Mouse (Mus musculus): ENCODE results near the gene Fam189a1. TPM values are rescaled to one million over a fixed set of nuclear protein-coding genes. Genes with fewer than 3 reads are reported as not detected.

The Fam189a1 gene
- polyA plus RNA-seq, 1 experiment from 2014 or later = 0.54 TPM

DNA sequence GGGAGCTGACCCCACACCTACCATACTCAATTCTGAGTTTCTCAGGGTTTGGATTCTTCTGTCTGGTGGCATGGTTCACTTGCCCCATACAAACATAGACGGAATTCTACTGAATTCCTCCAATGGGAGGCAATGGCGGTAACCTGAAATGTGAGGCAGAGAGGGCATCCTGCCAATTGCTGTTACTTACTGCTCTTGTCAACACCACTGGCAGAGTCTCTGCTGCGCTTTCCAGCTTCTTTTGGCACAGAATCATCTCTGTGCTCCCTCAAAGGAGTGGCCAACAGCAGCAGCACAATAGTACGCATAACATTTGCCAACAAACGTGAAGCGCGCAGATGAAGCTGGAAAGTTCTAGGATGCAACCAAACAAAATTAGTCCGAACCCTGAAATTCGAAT lies 266.5 kb downstream of the Fam189a1 start:
- Histone ChIP-seq H3K9me3 (ENCODE audit: control insufficient read depth, low read depth, low read length) (no peaks in the 10 kb centered on the region), H3K27me3 (ENCODE audit: control insufficient read depth, insufficient read depth, low read length) (no peaks in the 10 kb centered on the region), H3K9ac (replicated peaks; ENCODE audit: low read depth, low read length) (no peak overlapping the region), H3K4me1 (ENCODE audit: control insufficient read depth, insufficient read depth, low read length) (no peaks in the 10 kb centered on the region), H3K4me3 (ENCODE audit: low read depth, low read length) (no peak overlapping the region), H3K36me3 (ENCODE audit: control insufficient read depth, insufficient read depth, low read length) (no peaks in the 10 kb centered on the region), H3K27ac (ENCODE audit: low read length) (no peak overlapping the region), H3K4me2 (replicated peaks; ENCODE audit: low read depth, low read length) (no peak overlapping the region)
- no peak for ATAC-seq (ENCODE audit: insufficient number of reproducible peaks, insufficient read depth, low FRiP score, low read depth)
- 84% methylated on average over 9 of the region's 9 CpGs for WGBS

DNA sequence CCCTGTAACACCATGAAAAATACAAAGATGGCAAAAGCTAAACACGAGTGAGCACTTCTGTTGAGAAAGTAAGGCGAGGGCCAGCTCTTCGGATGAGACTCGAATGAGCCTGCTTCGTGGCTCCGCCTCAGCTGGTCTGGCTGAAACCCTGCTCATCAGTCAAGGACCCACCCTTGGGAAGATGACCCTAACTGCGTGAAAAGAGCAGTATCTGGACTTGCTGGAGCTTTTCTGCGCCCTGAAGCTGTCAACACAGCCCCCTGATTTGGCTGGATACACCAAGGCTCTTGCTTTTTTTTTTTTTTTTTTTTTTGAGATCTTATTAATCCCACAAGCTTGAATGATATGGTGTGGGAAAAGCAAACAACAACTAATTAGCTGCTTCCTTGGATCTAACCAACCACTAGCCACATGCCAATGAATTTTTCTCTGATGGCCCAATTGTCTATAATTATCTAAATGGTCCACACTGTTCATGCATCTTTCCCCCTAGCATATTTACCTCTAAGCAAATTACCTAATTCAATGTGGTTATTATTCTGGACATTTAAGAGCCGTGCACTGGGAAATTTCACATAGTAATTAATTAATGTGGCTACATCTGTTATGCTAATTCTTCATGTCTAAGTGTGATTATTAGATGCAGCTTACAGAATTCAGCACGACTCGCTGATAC lies 272.0 kb downstream of the Fam189a1 start:
- no peak overlapping the region for H3K4me3 ChIP-seq (ENCODE audit: low read depth, low read length)
- no peaks in the 10 kb centered on the region for H3K36me3 ChIP-seq (ENCODE audit: control insufficient read depth, insufficient read depth, low read length)

DNA sequence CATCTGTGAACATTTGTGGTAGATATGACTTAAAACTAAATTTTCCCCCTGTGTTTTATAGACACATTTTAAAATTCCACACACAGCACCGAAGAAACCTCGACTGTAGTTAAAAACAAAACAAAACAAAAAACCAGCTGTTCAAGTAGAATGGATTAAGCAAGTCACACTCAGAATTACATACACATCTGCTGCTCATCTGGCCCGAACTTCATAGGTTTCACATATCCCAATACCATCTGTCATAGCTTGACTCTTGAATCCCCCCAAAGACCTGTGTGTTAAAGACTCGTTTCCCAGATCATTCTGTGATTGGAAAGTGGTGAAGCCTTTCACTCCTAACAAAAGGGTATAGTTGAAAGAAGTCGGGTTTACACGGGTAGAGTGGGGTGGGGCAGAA lies 274.1 kb downstream of the Fam189a1 start:
- no peaks in the 10 kb centered on the region for H3K27me3 ChIP-seq (ENCODE audit: control insufficient read depth, insufficient read depth, low read length)
- WGBS = 62% methylated on average over 6 of the region's 6 CpGs
- no peak overlapping the region for H3K4me2 ChIP-seq (replicated peaks; ENCODE audit: low read depth, low read length)
- H3K4me1 ChIP-seq (ENCODE audit: control insufficient read depth, insufficient read depth, low read length) = no peaks in the 10 kb centered on the region
- H3K9ac ChIP-seq (replicated peaks; ENCODE audit: low read depth, low read length) = no peak overlapping the region
- no peaks in the 10 kb centered on the region for H3K9me3 ChIP-seq (ENCODE audit: control insufficient read depth, low read depth, low read length)
- H3K36me3 ChIP-seq (ENCODE audit: control insufficient read depth, insufficient read depth, low read length) = no peaks in the 10 kb centered on the region
- H3K4me3 ChIP-seq (ENCODE audit: low read depth, low read length) = no peak overlapping the region
- no peak for ATAC-seq (ENCODE audit: insufficient number of reproducible peaks, insufficient read depth, low FRiP score, low read depth)
- no peak overlapping the region for H3K27ac ChIP-seq (ENCODE audit: low read length)

More for the DNA sequence above, 272.0 kb downstream of the Fam189a1 start:
- Histone ChIP-seq H3K9me3 (ENCODE audit: control insufficient read depth, low read depth, low read length) (no peaks in the 10 kb centered on the region), H3K9ac (replicated peaks; ENCODE audit: low read depth, low read length) (no peak overlapping the region), H3K27ac (ENCODE audit: low read length) (no peak overlapping the region), H3K27me3 (ENCODE audit: control insufficient read depth, insufficient read depth, low read length) (no peaks in the 10 kb centered on the region), H3K4me1 (ENCODE audit: control insufficient read depth, insufficient read depth, low read length) (no peaks in the 10 kb centered on the region), H3K4me2 (replicated peaks; ENCODE audit: low read depth, low read length) (no peak overlapping the region)
- WGBS = 71% methylated on average over 11 of the region's 11 CpGs
- ATAC-seq (ENCODE audit: insufficient number of reproducible peaks, insufficient read depth, low FRiP score, low read depth) = no peak

DNA sequence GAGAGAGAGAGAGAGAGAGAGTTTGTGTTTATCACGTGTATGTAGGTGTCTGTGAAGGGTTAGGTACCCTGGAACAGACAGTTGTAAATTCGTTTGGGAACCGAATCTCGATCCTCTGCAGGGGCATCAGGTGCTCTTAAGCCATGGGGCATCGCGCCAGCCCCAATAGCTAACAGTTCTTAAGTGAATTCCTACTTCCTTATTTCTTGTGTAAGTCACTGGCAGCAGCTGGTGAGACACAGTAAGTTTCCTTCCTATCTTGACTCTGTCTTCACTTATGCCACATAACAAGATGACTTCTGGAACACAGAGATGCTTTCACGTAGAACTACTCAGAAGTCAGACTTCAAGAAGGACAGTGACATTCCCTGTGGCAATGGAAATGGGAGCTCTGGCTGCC lies 275.0 kb downstream of the Fam189a1 start:
- Histone ChIP-seq H3K27me3 (ENCODE audit: control insufficient read depth, insufficient read depth, low read length) (no peaks in the 10 kb centered on the region), H3K4me3 (ENCODE audit: low read depth, low read length) (no peak overlapping the region), H3K9ac (replicated peaks; ENCODE audit: low read depth, low read length) (no peak overlapping the region), H3K27ac (ENCODE audit: low read length) (no peak overlapping the region), H3K4me2 (replicated peaks; ENCODE audit: low read depth, low read length) (no peak overlapping the region), H3K9me3 (ENCODE audit: control insufficient read depth, low read depth, low read length) (no peaks in the 10 kb centered on the region), H3K4me1 (ENCODE audit: control insufficient read depth, insufficient read depth, low read length) (no peaks in the 10 kb centered on the region), H3K36me3 (ENCODE audit: control insufficient read depth, insufficient read depth, low read length) (no peaks in the 10 kb centered on the region)
- ATAC-seq (ENCODE audit: insufficient number of reproducible peaks, insufficient read depth, low FRiP score, low read depth) = no peak
- WGBS = 69% methylated on average over 7 of the region's 7 CpGs

DNA sequence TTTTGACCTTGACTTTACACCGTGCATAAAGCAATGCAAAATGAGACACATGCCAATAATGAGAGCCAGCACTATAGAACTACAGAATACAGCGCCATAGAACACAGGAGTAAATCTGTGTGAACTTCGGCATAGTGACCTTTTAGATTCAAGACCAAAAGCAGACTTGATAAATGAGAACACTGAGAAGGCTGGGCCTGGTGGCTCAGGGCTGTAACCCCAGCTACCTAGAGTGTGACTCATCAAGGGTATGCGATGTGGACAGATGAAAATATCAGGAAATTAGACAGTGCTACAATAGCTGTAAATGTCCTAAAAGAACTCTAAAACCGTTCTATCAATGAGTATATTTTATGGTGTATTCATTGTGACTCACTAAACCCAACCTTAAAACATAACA lies 276.0 kb downstream of the Fam189a1 start:
- no peak overlapping the region for H3K9ac ChIP-seq (replicated peaks; ENCODE audit: low read depth, low read length)
- H3K4me2 ChIP-seq (replicated peaks; ENCODE audit: low read depth, low read length) = no peak overlapping the region
- H3K27me3 ChIP-seq (ENCODE audit: control insufficient read depth, insufficient read depth, low read length) = no peaks in the 10 kb centered on the region
- no peak overlapping the region for H3K4me3 ChIP-seq (ENCODE audit: low read depth, low read length)
- H3K36me3 ChIP-seq (ENCODE audit: control insufficient read depth, insufficient read depth, low read length) = no peaks in the 10 kb centered on the region
- H3K9me3 ChIP-seq (ENCODE audit: control insufficient read depth, low read depth, low read length) = no peaks in the 10 kb centered on the region
- no peak overlapping the region for H3K27ac ChIP-seq (ENCODE audit: low read length)
- H3K4me1 ChIP-seq (ENCODE audit: control insufficient read depth, insufficient read depth, low read length) = no peaks in the 10 kb centered on the region
- 78% methylated on average over 5 of the region's 5 CpGs for WGBS
- ATAC-seq (ENCODE audit: insufficient number of reproducible peaks, insufficient read depth, low FRiP score, low read depth) = no peak

DNA sequence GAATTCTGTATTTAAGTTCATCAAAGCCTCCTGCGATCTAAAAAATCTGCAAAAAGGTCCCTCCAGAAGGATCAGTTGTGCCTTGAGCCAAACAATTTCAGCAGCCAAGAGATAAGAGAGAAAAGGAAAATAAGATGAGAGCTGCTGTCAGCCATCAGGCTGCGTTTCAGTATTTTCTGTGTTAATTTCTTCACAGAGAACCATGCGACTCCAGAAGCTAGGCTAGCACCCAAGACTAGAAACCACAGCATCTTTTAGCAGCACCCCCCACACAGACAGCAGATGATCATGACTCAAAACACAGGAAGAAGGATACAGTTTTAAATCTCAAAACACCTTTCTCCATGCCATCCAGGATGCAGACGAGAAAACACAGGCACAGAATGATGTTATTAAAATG lies 281.4 kb downstream of the Fam189a1 start:
- H3K4me2 ChIP-seq (replicated peaks; ENCODE audit: low read depth, low read length) = no peak overlapping the region

DNA sequence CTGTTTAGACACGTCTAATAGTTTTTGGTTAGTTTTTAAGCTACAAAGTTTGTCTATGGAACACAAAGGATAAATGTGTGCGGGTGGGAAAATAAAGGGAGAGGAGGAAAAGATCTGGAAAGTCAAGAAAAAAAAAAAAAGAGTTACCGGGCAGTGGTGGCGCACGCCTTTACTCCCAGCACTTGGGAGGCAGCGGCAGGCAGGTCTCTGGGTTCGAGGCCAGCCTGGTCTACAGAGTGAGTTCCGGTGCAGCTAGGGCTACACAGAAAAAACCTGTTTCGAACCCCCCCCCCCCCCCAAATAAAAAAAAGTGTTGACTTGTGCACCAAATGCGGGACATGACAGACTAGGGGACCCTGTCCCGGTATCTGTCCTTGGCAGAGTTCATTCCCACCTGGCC lies 283.1 kb downstream of the Fam189a1 start:
- 0 out of 2 replicates have a peak, but pooled peaks have one; percentile 2 for ATAC-seq (ENCODE audit: insufficient number of reproducible peaks, insufficient read depth, low FRiP score, low read depth)
- H3K36me3 ChIP-seq (ENCODE audit: control insufficient read depth, insufficient read depth, low read length) = no peaks in the 10 kb centered on the region
- H3K9me3 ChIP-seq (ENCODE audit: control insufficient read depth, low read depth, low read length) = no peaks in the 10 kb centered on the region
- peak overlapping the region; percentile 97; the same call in 1 of the 2 replicates for H3K27ac ChIP-seq (ENCODE audit: low read length)
- H3K27me3 ChIP-seq (ENCODE audit: control insufficient read depth, insufficient read depth, low read length) = no peaks in the 10 kb centered on the region
- peaks cover 8% of the 10 kb centered on the region for H3K4me1 ChIP-seq (ENCODE audit: control insufficient read depth, insufficient read depth, low read length)
- no peak overlapping the region for H3K9ac ChIP-seq (replicated peaks; ENCODE audit: low read depth, low read length)
- peak overlapping the region; percentile 87 for H3K4me3 ChIP-seq (ENCODE audit: low read depth, low read length)
- peak overlapping the region; percentile 29 for H3K4me2 ChIP-seq (replicated peaks; ENCODE audit: low read depth, low read length)
- 38% methylated on average over 11 of the region's 11 CpGs for WGBS

More for the DNA sequence above, 281.4 kb downstream of the Fam189a1 start:
- Histone ChIP-seq H3K36me3 (ENCODE audit: control insufficient read depth, insufficient read depth, low read length) (no peaks in the 10 kb centered on the region), H3K4me3 (ENCODE audit: low read depth, low read length) (no peak overlapping the region), H3K9me3 (ENCODE audit: control insufficient read depth, low read depth, low read length) (no peaks in the 10 kb centered on the region), H3K9ac (replicated peaks; ENCODE audit: low read depth, low read length) (no peak overlapping the region), H3K4me1 (ENCODE audit: control insufficient read depth, insufficient read depth, low read length) (peaks cover 8% of the 10 kb centered on the region), H3K27me3 (ENCODE audit: control insufficient read depth, insufficient read depth, low read length) (no peaks in the 10 kb centered on the region), H3K27ac (ENCODE audit: low read length) (no peak overlapping the region)
- 87% methylated on average over 4 of the region's 4 CpGs for WGBS
- ATAC-seq (ENCODE audit: insufficient number of reproducible peaks, insufficient read depth, low FRiP score, low read depth) = no peak

DNA sequence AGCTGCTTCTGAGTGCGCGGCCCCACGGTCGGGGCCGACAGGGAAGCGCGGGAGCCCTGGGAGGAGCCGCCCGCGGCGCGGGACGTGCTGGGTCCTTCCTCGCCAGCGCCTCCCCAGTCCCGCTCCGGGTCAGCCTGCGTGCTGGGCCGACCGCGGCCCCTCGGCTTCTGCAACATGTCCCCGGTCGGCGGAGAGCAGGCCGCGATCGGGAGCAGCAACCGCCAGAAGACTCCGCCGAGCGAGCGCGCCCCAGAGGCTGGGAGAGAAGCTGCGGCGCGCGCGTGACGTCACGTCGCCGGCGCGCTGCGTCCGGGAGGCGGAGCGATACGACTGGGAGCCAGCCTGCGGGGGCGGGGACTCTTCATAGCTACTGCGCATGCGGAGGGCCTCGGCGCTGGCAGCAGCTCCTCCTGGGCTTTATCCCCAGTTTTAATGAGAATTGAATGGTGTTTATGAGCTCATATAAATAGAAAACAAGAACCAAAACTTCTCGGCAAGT lies 283.6 kb downstream of the Fam189a1 start, which contains the start of gene Nsmce3:
Gene Nsmce3, minus strand, starts transcription at position 255 of the 499 bp plus-strand sequence.
- Histone ChIP-seq H3K9ac (replicated peaks; ENCODE audit: low read depth, low read length) (peak within 1 kb of the TSS; percentile 95), H3K27ac (ENCODE audit: low read length) (peak within 1 kb of the TSS; percentile 97), H3K4me3 (ENCODE audit: low read depth, low read length) (peak within 1 kb of the TSS; percentile 87), H3K9me3 (ENCODE audit: control insufficient read depth, low read depth, low read length) (no peaks in the 10 kb centered on the region), H3K4me1 (ENCODE audit: control insufficient read depth, insufficient read depth, low read length) (peaks cover 8% of the 10 kb centered on the region), H3K36me3 (ENCODE audit: control insufficient read depth, insufficient read depth, low read length) (no peaks in the 10 kb centered on the region), H3K27me3 (ENCODE audit: control insufficient read depth, insufficient read depth, low read length) (no peaks in the 10 kb centered on the region), H3K4me2 (replicated peaks; ENCODE audit: low read depth, low read length) (peak within 1 kb of the TSS; percentile 60)
- ATAC-seq (ENCODE audit: insufficient number of reproducible peaks, insufficient read depth, low FRiP score, low read depth) = peak; percentile 95
- under 1% methylated on average over 57 of the region's 57 CpGs for WGBS
